Mouse (Mus musculus) erythroblast, embryonic 14.5 days (primary cell): ENCODE measurements around the gene Epha5.

Source experiments
- GATA1 ChIP-seq: IDR thresholded peaks from 2 replicates; pipeline ENCODE4 v1.6.1; 2012; ENCODE audit warnings: low read length, inconsistent platforms, mixed read lengths
- TAL1 ChIP-seq: IDR thresholded peaks from 3 replicates; pipeline ENCODE4 v1.6.1; 2012; ENCODE audit warnings: low read length, inconsistent platforms, mixed read lengths

GRCm38 (mm10) chr5:84331631-84332030 is 85.6 kb downstream of the Epha5 start:
- TF ChIP-seq GATA1 (no peak), TAL1 (no peak)
